Mouse (Mus musculus) CH12.LX (cell line): ENCODE data around the gene Sprr3. TPM values are rescaled to one million over a fixed set of nuclear protein-coding genes. Genes with fewer than 3 reads are reported as not detected.

Source experiments
- DNase-seq: peaks from one replicate; pipeline ENCODE4 v3.0.0-alpha.2; 2013; ENCODE audit errors: extremely low read depth
- H3K27ac ChIP-seq: 2 replicates; pipeline ENCODE4 v1.5.1; 2012; ENCODE audit warnings: low read depth, mild to moderate bottlenecking, control low read depth, moderate library complexity; ENCODE audit not compliant: insufficient read depth
- H3K27me3 ChIP-seq: replicated peaks from 2 replicates; pipeline ENCODE3; 2012; ENCODE audit warnings: inconsistent platforms
- H3K36me3 ChIP-seq, 2 experiments: replicated peaks in 1 of 2; 2 replicates each; pipeline versions ENCODE3 to v1.6.1; 2012; ENCODE audit warnings: inconsistent platforms in 1 of 2, low read length in 1 of 2, mild to moderate bottlenecking in 1 of 2, mixed read lengths in 1 of 2, moderate library complexity in 1 of 2; ENCODE audit not compliant: control insufficient read depth in 1 of 2, insufficient read depth in 1 of 2
- H3K4me1 ChIP-seq, 2 experiments: 2 replicates each; pipeline ENCODE4 v1.6.1; 2012; ENCODE audit warnings: inconsistent platforms in 1 of 2, moderate library complexity in 1 of 2; ENCODE audit not compliant: insufficient read depth in 2 of 2, control insufficient read depth in 1 of 2
- H3K4me2 ChIP-seq: 2 replicates; pipeline ENCODE4 v1.6.1; 2012; ENCODE audit warnings: low read depth, mild to moderate bottlenecking, control low read depth; ENCODE audit not compliant: poor library complexity, insufficient read depth, severe bottlenecking
- H3K4me3 ChIP-seq, 3 experiments: fragments of 150-350 bp in 1 of 3; sonication (generic) in 1 of 3; replicated peaks in 1 of 3; 2 replicates each; pipeline versions ENCODE3 to v1.5.1; 2011 to 2012; ENCODE audit warnings: low read depth in 2 of 3, low read length in 2 of 3, mild to moderate bottlenecking in 2 of 3, moderate library complexity in 2 of 3, control low read depth in 1 of 3, improper control_type of control experiment in 1 of 3, inconsistent platforms in 1 of 3, mixed read lengths in 1 of 3; ENCODE audit not compliant: poor library complexity in 1 of 3
- H3K79me2 ChIP-seq: replicated peaks from 2 replicates; pipeline ENCODE4 v1.6.1; 2012; ENCODE audit warnings: mild to moderate bottlenecking, moderate library complexity; ENCODE audit not compliant: control insufficient read depth, poor library complexity, insufficient read depth, severe bottlenecking; ENCODE audit errors: extremely low read depth
- H3K9ac ChIP-seq: 2 replicates; pipeline ENCODE4 v1.6.1; 2012; ENCODE audit warnings: low read depth, mild to moderate bottlenecking, control low read depth, moderate library complexity; ENCODE audit not compliant: insufficient read depth
- H3K9me3 ChIP-seq: replicated peaks from 2 replicates; pipeline ENCODE3; 2012; ENCODE audit warnings: low read length, inconsistent platforms, mixed read lengths
- EP300 ChIP-seq: IDR thresholded peaks from 2 replicates; pipeline ENCODE4 v1.6.1; 2011; ENCODE audit warnings: low read length, improper control_type of control experiment
- ETS1 ChIP-seq: conservative IDR thresholded peaks from 2 replicates; pipeline ENCODE4 v1.6.1; 2012; ENCODE audit warnings: low read depth, mild to moderate bottlenecking, inconsistent platforms, low read length, improper control_type of control experiment, moderate library complexity
- GABPA ChIP-seq: IDR thresholded peaks from 2 replicates; pipeline ENCODE4 v1.6.1; 2012; ENCODE audit warnings: low read depth, low read length, improper control_type of control experiment, inconsistent platforms; ENCODE audit not compliant: insufficient replicate concordance
- HCFC1 ChIP-seq: IDR thresholded peaks from 2 replicates; pipeline ENCODE4 v1.6.1; 2012; ENCODE audit warnings: low read depth, mild to moderate bottlenecking, inconsistent platforms, low read length, improper control_type of control experiment
- IRF4 ChIP-seq: IDR thresholded peaks from 2 replicates; pipeline ENCODE4 v1.6.1; 2014; ENCODE audit warnings: low read depth, mild to moderate bottlenecking, inconsistent platforms, low read length, improper control_type of control experiment
- MAX ChIP-seq: IDR thresholded peaks from 2 replicates; pipeline ENCODE4 v1.6.1; 2011; ENCODE audit warnings: low read length, improper control_type of control experiment
- SIN3A ChIP-seq: IDR thresholded peaks from 2 replicates; pipeline ENCODE4 v1.6.1; 2012; ENCODE audit warnings: low read length, improper control_type of control experiment, inconsistent platforms
- TBP ChIP-seq: conservative IDR thresholded peaks from 2 replicates; pipeline ENCODE4 v1.6.1; 2011; ENCODE audit warnings: low read depth, low read length, improper control_type of control experiment
- ZMIZ1 ChIP-seq: IDR thresholded peaks from 2 replicates; pipeline ENCODE4 v1.6.1; 2012; ENCODE audit warnings: low read depth, mild to moderate bottlenecking, inconsistent platforms, low read length, improper control_type of control experiment
- dilution Hi-C: fragments of 300-500 bp; cut with MboI; formaldehyde crosslinking; loops from 2 replicates; pipeline ENCODE4 v1.14.3; 2020; ENCODE audit warnings: low sequenced_read_pairs; ENCODE audit not compliant: extremely low pct_unique_long_range_greater_than_20kb, extremely low pct_ligation_motif_present
- in situ Hi-C: fragments of 300-500 bp; cut with MboI; formaldehyde crosslinking; loops from 3 replicates; pipeline ENCODE4 v1.14.3; 2019; ENCODE audit warnings: low sequenced_read_pairs, low pct_ligation_motif_present, low pct_unique_long_range_greater_than_20kb, mixed read lengths
- polyA plus RNA-seq: library from polyadenylated mRNA; unstranded; fragments of >175 nt; gene quantifications from 2 replicates; pipeline ENCODE4 v1.2.1, GENCODE M21; 2012; ENCODE audit warnings: low read depth; ENCODE audit not compliant: insufficient read length
- total RNA-seq, 2 experiments: library from RNA; depleted of rRNA; stranded (reverse); fragments of 300-350 nt in 1 of 2; fragments of >200 nt in 1 of 2; gene quantifications; 2 replicates each; pipeline ENCODE4 v1.2.3; 2012 to 2014

Sprr3 gene
- total and polyA plus RNA-seq, 3 experiments = not detected

DNA sequence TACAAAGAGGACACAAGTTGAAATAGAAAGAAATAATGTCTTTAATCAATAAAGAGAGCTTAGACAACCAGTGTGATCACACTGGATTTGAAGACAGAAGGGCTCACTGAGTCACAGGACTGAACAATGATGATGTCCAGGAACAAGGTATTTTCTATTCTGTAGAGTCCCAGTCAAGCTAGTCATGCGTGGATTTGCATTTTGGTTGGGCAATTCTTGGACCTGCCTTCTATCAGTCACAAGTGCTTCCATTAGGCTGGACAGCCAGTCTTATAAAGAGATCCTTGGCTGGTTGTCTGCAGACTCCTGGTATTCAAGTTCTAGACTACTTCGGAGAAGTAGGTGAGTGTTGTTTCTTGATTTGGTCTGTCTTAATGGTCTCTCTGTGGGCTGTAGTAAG, 50.8 kb downstream of the Sprr3 start, which contains the start of gene Sprr2i:
Gene Sprr2i (plus strand): TSS at position 301 of the 400 bp plus-strand sequence.
- in situ Hi-C loops = no loop called here
- Histone ChIP-seq H3K4me3 (no peak within 1 kb of the TSS), H3K4me1 (no peaks in the 10 kb centered on the region), H3K27me3 (no peaks in the 10 kb centered on the region), H3K36me3 (no peaks in the 10 kb centered on the region), H3K79me2 (no peaks in the 10 kb centered on the region)
- dilution Hi-C loops = no loop called here
- no peak for TF ChIP-seq IRF4
- TF ChIP-seq GABPA = no peak
- no peak for TF ChIP-seq HCFC1
- no peak for TF ChIP-seq SIN3A
- no peak for TF ChIP-seq ZMIZ1
- TF ChIP-seq ETS1 = no peak
- TF ChIP-seq EP300 = no peak
- no peak for TF ChIP-seq TBP
- no peak for TF ChIP-seq MAX
- TF ChIP-seq, all 38 proteins: peak for 0
- H3K9me3 ChIP-seq = peaks cover 30% of the 10 kb centered on the region
- H3K4me2 ChIP-seq = no peak within 1 kb of the TSS
- H3K9ac ChIP-seq = no peak within 1 kb of the TSS
- no peak within 1 kb of the TSS for H3K27ac ChIP-seq
- no peak for DNase-seq

Other genes with a start within 250 kb of the Sprr3 start
Only the 20 nearest of the 25 such genes appear.
- not detected in 2 replicates for gene Sprr2a3, start 173.3 kb downstream of the Sprr3 start, total RNA-seq (2012; rRNA removed)
- gene Sprr2a3, start 173.3 kb downstream of the Sprr3 start, total RNA-seq (2014; rRNA removed) = not detected in 2 replicates
- gene Sprr2a3, start 173.3 kb downstream of the Sprr3 start, polyA plus RNA-seq = not detected in 2 replicates
- gene Sprr2b, start 142.1 kb downstream of the Sprr3 start, total RNA-seq (2012; rRNA removed) = not detected in 2 replicates
- gene Sprr2b, start 142.1 kb downstream of the Sprr3 start, total RNA-seq (2014; rRNA removed) = not detected in 2 replicates
- gene Sprr2b, start 142.1 kb downstream of the Sprr3 start, polyA plus RNA-seq = not detected in 2 replicates
- gene Sprr2d, start 119.6 kb downstream of the Sprr3 start, total RNA-seq (2012; rRNA removed) = not detected in 2 replicates
- gene Sprr2d, start 119.6 kb downstream of the Sprr3 start, total RNA-seq (2014; rRNA removed) = not detected in 2 replicates
- gene Sprr2d, start 119.6 kb downstream of the Sprr3 start, polyA plus RNA-seq = not detected in 2 replicates
- not detected in 2 replicates for gene Sprr2e, start 106.6 kb downstream of the Sprr3 start, total RNA-seq (2012; rRNA removed)
- gene Sprr2e, start 106.6 kb downstream of the Sprr3 start, total RNA-seq (2014; rRNA removed) = not detected in 2 replicates
- not detected in 2 replicates for gene Sprr2e, start 106.6 kb downstream of the Sprr3 start, polyA plus RNA-seq
- gene Sprr2f, start 93.5 kb downstream of the Sprr3 start, total RNA-seq (2012; rRNA removed) = not detected in 2 replicates
- not detected in 2 replicates for gene Sprr2f, start 93.5 kb downstream of the Sprr3 start, total RNA-seq (2014; rRNA removed)
- gene Sprr2f, start 93.5 kb downstream of the Sprr3 start, polyA plus RNA-seq = not detected in 2 replicates
- gene Sprr2h, start 73.0 kb downstream of the Sprr3 start, total RNA-seq (2012; rRNA removed) = not detected in 2 replicates
- not detected in 2 replicates for gene Sprr2h, start 73.0 kb downstream of the Sprr3 start, total RNA-seq (2014; rRNA removed)
- not detected in 2 replicates for gene Sprr2h, start 73.0 kb downstream of the Sprr3 start, polyA plus RNA-seq
- gene Sprr2i, start 50.7 kb downstream of the Sprr3 start, total RNA-seq (2012; rRNA removed) = not detected in 2 replicates
- gene Sprr2i, start 50.7 kb downstream of the Sprr3 start, total RNA-seq (2014; rRNA removed) = not detected in 2 replicates
- not detected in 2 replicates for gene Sprr2i, start 50.7 kb downstream of the Sprr3 start, polyA plus RNA-seq
- not detected in 2 replicates for gene Sprr2j-ps, start 40.6 kb downstream of the Sprr3 start, total RNA-seq (2012; rRNA removed)
- not detected in 2 replicates for gene Sprr2j-ps, start 40.6 kb downstream of the Sprr3 start, total RNA-seq (2014; rRNA removed)
- not detected in 2 replicates for gene Sprr2j-ps, start 40.6 kb downstream of the Sprr3 start, polyA plus RNA-seq
- gene Gm9774, start 29.3 kb downstream of the Sprr3 start, total RNA-seq (2012; rRNA removed) = 8.4 and 10.6 TPM in 2 replicates
- 11.9 and 14.0 TPM in 2 replicates for gene Gm9774, start 29.3 kb downstream of the Sprr3 start, total RNA-seq (2014; rRNA removed)
- gene Gm9774, start 29.3 kb downstream of the Sprr3 start, polyA plus RNA-seq = 87.2 and 105 TPM in 2 replicates
- gene Sprr2k, start 26.1 kb downstream of the Sprr3 start, total RNA-seq (2012; rRNA removed) = not detected in 2 replicates
- not detected in 2 replicates for gene Sprr2k, start 26.1 kb downstream of the Sprr3 start, total RNA-seq (2014; rRNA removed)
- not detected in 2 replicates for gene Sprr2k, start 26.1 kb downstream of the Sprr3 start, polyA plus RNA-seq
- gene Sprr1b, start 19.9 kb downstream of the Sprr3 start, total RNA-seq (2012; rRNA removed) = not detected in 2 replicates
- gene Sprr1b, start 19.9 kb downstream of the Sprr3 start, total RNA-seq (2014; rRNA removed) = not detected in 2 replicates
- gene Sprr1b, start 19.9 kb downstream of the Sprr3 start, polyA plus RNA-seq = not detected in 2 replicates
- gene Sprr1a, start 27.2 kb upstream of the Sprr3 start, total RNA-seq (2012; rRNA removed) = not detected in 2 replicates
- not detected in 2 replicates for gene Sprr1a, start 27.2 kb upstream of the Sprr3 start, total RNA-seq (2014; rRNA removed)
- not detected in 2 replicates for gene Sprr1a, start 27.2 kb upstream of the Sprr3 start, polyA plus RNA-seq
- not detected in 2 replicates for gene Sprr4, start 41.8 kb upstream of the Sprr3 start, total RNA-seq (2012; rRNA removed)
- not detected in 2 replicates for gene Sprr4, start 41.8 kb upstream of the Sprr3 start, total RNA-seq (2014; rRNA removed)
- not detected in 2 replicates for gene Sprr4, start 41.8 kb upstream of the Sprr3 start, polyA plus RNA-seq
- gene 2310046K23Rik, start 75.8 kb upstream of the Sprr3 start, total RNA-seq (2012; rRNA removed) = not detected in 2 replicates
- not detected in 2 replicates for gene 2310046K23Rik, start 75.8 kb upstream of the Sprr3 start, total RNA-seq (2014; rRNA removed)
- not detected in 2 replicates for gene 2310046K23Rik, start 75.8 kb upstream of the Sprr3 start, polyA plus RNA-seq
- gene Ivl, start 115.0 kb upstream of the Sprr3 start, total RNA-seq (2012; rRNA removed) = 0.04 TPM in 1 of 2 replicates, not detected in the other
- 0.30 and 0.31 TPM in 2 replicates for gene Ivl, start 115.0 kb upstream of the Sprr3 start, total RNA-seq (2014; rRNA removed)
- gene Ivl, start 115.0 kb upstream of the Sprr3 start, polyA plus RNA-seq = 0.38 and 0.44 TPM in 2 replicates
- gene Smcp, start 130.3 kb upstream of the Sprr3 start, total RNA-seq (2012; rRNA removed) = not detected in 2 replicates
- gene Smcp, start 130.3 kb upstream of the Sprr3 start, total RNA-seq (2014; rRNA removed) = not detected in 2 replicates
- not detected in 2 replicates for gene Smcp, start 130.3 kb upstream of the Sprr3 start, polyA plus RNA-seq
- gene 2210017I01Rik, start 148.8 kb upstream of the Sprr3 start, total RNA-seq (2012; rRNA removed) = not detected in 2 replicates
- not detected in 2 replicates for gene 2210017I01Rik, start 148.8 kb upstream of the Sprr3 start, total RNA-seq (2014; rRNA removed)
- gene 2210017I01Rik, start 148.8 kb upstream of the Sprr3 start, polyA plus RNA-seq = not detected in 2 replicates
- gene Lce6a, start 162.9 kb upstream of the Sprr3 start, total RNA-seq (2012; rRNA removed) = not detected in 2 replicates
- not detected in 2 replicates for gene Lce6a, start 162.9 kb upstream of the Sprr3 start, total RNA-seq (2014; rRNA removed)
- gene Lce6a, start 162.9 kb upstream of the Sprr3 start, polyA plus RNA-seq = not detected in 2 replicates
- not detected in 2 replicates for gene Lce1a1, start 189.6 kb upstream of the Sprr3 start, total RNA-seq (2012; rRNA removed)
- gene Lce1a1, start 189.6 kb upstream of the Sprr3 start, total RNA-seq (2014; rRNA removed) = not detected in 2 replicates
- not detected in 2 replicates for gene Lce1a1, start 189.6 kb upstream of the Sprr3 start, polyA plus RNA-seq
- gene Lce1b, start 198.2 kb upstream of the Sprr3 start, total RNA-seq (2012; rRNA removed) = not detected in 2 replicates
- gene Lce1b, start 198.2 kb upstream of the Sprr3 start, total RNA-seq (2014; rRNA removed) = not detected in 2 replicates
- gene Lce1b, start 198.2 kb upstream of the Sprr3 start, polyA plus RNA-seq = not detected in 2 replicates